Mouse (Mus musculus): ENCODE data around the gene Cps1.

Gene Cps1

DNA sequence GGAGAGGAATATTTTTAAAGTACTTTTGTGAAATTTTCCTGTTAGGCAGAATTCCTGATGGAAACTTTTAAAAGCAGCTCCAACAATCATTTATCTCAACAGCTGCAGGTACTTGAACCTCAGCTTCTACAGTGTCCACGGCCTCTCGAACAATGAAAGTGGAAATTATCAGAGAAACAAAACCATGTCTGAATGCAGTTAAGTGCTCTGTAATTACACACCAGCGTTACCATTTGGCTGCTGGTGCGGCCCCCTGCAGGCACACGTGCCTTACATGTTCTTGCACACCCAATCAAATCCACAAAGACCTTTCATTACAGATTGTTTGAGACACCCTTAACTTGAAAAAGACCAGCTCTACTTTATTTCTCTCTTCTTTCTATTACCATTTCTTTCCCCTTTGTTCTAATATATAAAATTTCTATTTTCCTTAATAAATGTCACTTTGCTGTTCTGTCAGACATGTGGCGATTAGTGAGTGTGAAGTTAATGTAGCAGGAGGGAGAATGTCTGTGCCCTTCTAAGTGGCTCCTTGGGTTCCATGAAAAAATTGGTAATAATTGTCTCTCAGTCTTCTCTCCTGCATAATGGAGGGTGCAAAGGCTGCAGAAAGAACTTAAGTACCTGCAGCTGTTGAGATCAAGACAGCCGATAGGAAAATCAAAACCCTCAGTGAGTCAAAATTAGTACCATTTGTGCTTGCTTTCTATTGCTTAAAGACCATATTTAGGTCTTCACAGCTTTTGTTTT is 112.8 kb downstream of the Cps1 start:
- DNase-seq: no peak

DNA sequence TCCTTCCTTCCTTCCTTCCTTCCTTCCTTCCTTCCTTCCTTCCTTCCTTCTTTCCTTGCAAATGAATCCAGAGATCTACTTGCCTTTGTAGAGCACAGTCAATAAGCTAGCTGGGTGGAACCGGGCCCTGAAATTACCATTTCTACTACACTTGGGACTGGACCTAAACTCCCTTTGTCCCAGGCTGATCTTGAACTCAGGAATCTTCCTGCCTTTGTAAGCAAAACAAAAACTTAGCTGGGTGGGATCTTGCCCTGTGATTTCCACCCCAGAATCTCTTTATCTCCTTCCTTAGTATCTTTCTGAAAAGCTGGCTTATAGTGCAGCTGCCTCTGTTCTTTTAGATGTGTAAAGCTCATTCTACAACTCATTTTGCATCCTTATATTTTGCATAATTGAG is 115.6 kb downstream of the Cps1 start:
- DNase-seq: no peak

GRCm38 (mm10) chr1:67238941-67239340 is 116.1 kb downstream of the Cps1 start:
- DNase-seq: no peak

- DNase-seq: no peak
Measured at GRCm38 (mm10) chr1:67265222-67265621, 142.4 kb downstream of the Cps1 start.

DNA sequence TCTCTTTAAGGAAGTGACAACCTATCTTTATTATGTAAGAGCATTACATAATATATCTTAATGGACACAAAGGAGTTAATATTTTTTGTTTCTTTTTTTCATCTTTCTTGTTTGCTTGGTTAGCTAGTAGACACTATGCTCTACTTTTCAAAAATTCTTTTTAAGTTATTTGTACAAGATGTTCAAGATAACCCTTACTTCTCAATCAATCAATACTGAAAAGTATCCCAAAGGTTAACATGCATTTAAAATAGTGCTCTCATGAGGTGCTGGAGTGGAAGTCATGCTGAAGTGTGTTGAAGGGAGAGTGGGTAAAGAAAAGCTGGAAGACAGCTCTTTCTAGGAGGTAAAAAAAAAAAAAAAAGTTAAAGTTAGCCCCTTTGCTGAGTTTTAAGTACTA is 145.1 kb downstream of the Cps1 start:
- DNase-seq: no peak

- no peak for DNase-seq
Measured at GRCm38 (mm10) chr1:67268450-67268849, 145.6 kb downstream of the Cps1 start.

- no peak for DNase-seq
Measured at GRCm38 (mm10) chr1:67276270-67276669, 153.4 kb downstream of the Cps1 start.
